Mouse (Mus musculus) stomach, embryonic 14.5 days (tissue): ENCODE results near the gene Vmn2r33. TPM values are rescaled to one million over a fixed set of nuclear protein-coding genes. Genes with fewer than 3 reads are reported as not detected.
"Not testable (repeated sequence)": the region's sequence is repeated elsewhere in the genome, so short reads cannot be mapped to it uniquely, and the experiment has no call there.

Source experiments
- ATAC-seq: fragments of 200-750 bp; cut with Nextera tagmentation; 2 replicates; pipeline ENCODE4 v1.8.0; 2017; ENCODE audit warnings: low read depth, moderate TSS enrichment; ENCODE audit not compliant: insufficient number of reproducible peaks, insufficient read depth, low FRiP score
- H3K27ac ChIP-seq: fragments of 300-500 bp; sonication (generic); 2 replicates; pipeline ENCODE4 v1.5.1; 2014; ENCODE audit warnings: mild to moderate bottlenecking, low read length, moderate library complexity, mixed read lengths
- H3K27me3 ChIP-seq: fragments of 300-500 bp; sonication (generic); 2 replicates; pipeline ENCODE4 v1.6.1; 2014; ENCODE audit warnings: low read length, control low read depth, mixed read lengths; ENCODE audit not compliant: control insufficient read depth, insufficient read depth
- H3K36me3 ChIP-seq: fragments of 300-500 bp; sonication (generic); 2 replicates; pipeline ENCODE4 v1.6.1; 2014; ENCODE audit warnings: mild to moderate bottlenecking, control low read depth, low read length, moderate library complexity, mixed read lengths; ENCODE audit not compliant: control insufficient read depth, insufficient read depth
- H3K4me1 ChIP-seq: fragments of 300-500 bp; sonication (generic); 2 replicates; pipeline ENCODE4 v1.6.1; 2014; ENCODE audit warnings: low read length, control low read depth, mixed read lengths; ENCODE audit not compliant: control insufficient read depth, insufficient read depth
- H3K4me2 ChIP-seq: fragments of 300-500 bp; sonication (generic); replicated peaks from 2 replicates; pipeline ENCODE4 v1.6.1; 2014; ENCODE audit warnings: low read depth, low read length, control low read depth
- H3K4me3 ChIP-seq: fragments of 300-500 bp; sonication (generic); 2 replicates; pipeline ENCODE4 v1.5.1; 2014; ENCODE audit warnings: low read depth, low read length, control low read depth
- H3K9ac ChIP-seq: fragments of 300-500 bp; sonication (generic); replicated peaks from 2 replicates; pipeline ENCODE4 v1.6.1; 2014; ENCODE audit warnings: low read depth, mild to moderate bottlenecking, control low read depth, low read length, moderate library complexity, mixed read lengths
- H3K9me3 ChIP-seq: fragments of 300-500 bp; sonication (generic); 2 replicates; pipeline ENCODE4 v1.6.1; 2016; ENCODE audit warnings: low read depth, low read length, control low read depth; ENCODE audit not compliant: control insufficient read depth
- polyA plus RNA-seq: library from polyadenylated mRNA; unstranded; fragments of >200 nt; fragmentation: Nextera tagmentation; extraction: Ambion mirVana; gene quantifications from 2 replicates; pipeline ENCODE4 v1.2.1, GENCODE M21; 2014

Vmn2r33 gene
- polyA plus RNA-seq = not detected in 2 replicates

DNA sequence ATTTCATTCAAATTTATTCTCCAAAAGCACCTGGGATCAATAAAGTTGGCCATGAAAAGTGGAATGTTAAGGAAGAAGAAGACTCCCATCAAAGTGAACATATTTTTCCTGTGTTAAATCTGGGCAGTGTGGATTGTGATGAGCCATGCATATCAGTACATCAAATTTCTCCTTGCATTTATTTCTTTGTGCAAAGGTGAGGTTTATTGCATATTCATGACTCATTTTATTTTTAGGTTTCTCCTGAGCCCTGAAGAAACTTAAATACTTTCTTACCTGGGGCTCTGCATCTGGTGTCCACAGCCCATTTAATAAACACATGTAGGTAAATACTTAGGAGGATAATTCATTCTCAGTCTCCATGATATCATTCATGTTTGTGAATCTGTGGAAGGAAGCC, at the start of gene Vmn2r33:
TSS of gene Vmn2r33 (minus strand) at position 101 of the 400 bp plus-strand sequence.
- not testable (repeated sequence) for H3K4me3 ChIP-seq, ATAC-seq

More for the DNA sequence above, at the start of gene Vmn2r33:
- not testable (repeated sequence) for H3K36me3 ChIP-seq, H3K9ac ChIP-seq, H3K27ac ChIP-seq, H3K9me3 ChIP-seq, H3K4me2 ChIP-seq, H3K4me1 ChIP-seq, H3K27me3 ChIP-seq

Other genes starting within 250 kb of the Vmn2r33 start
- not detected in 2 replicates for gene Vmn2r30, start 229.2 kb downstream of the Vmn2r33 start, polyA plus RNA-seq
- gene Gm45783, start 192.2 kb downstream of the Vmn2r33 start, polyA plus RNA-seq = not detected in 2 replicates
- not detected in 2 replicates for gene Vmn2r31, start 167.1 kb downstream of the Vmn2r33 start, polyA plus RNA-seq
- gene Vmn2r32, start 86.8 kb downstream of the Vmn2r33 start, polyA plus RNA-seq = not detected in 2 replicates
- gene Vmn2r34, start 122.7 kb upstream of the Vmn2r33 start, polyA plus RNA-seq = not detected in 2 replicates